In genomic region chr17:51221075-51221474, GRCm38 (mm10) we compare ENCODE assay signal across 14 mouse cellular contexts. TPM values are rescaled to one million over a fixed set of nuclear protein-coding genes. Genes with fewer than 3 reads are reported as not detected.
A peak's percentile ranks its signal among the peaks of the same experiment; 100 is the strongest.
DNase-seq lines count a peak whose midpoint lies in the region; TF ChIP-seq lines count a peak whose summit lies in the region.
"Had no signal": no experiment of that assay in that cellular context is flagged by ENCODE, and none has a peak within 500 bp of the region (broad histone marks: within the 10 kb centered on the region; RNA-seq: fewer than 3 reads in every experiment).

No protein-coding gene starts in this region.

- no peak for TF ChIP-seq CTCF in gastrocnemius, adult 2 months (IDR thresholded peaks at IDR 0.05)

- intact Hi-C loops in gastrocnemius, adult 2 months (cut with DNase I) = no loop called here

- H3K4me3 ChIP-seq in gastrocnemius, adult 2 months = 0 out of 2 replicates have a peak overlapping the region, but pooled peaks have one; percentile 9
- H3K4me3 ChIP-seq: forebrain, embryonic 12.5 days; hindbrain, embryonic 13.5 days; liver, embryonic 15.5 days; myocyte had no signal

- H3K27ac ChIP-seq in gastrocnemius, adult 2 months = no peak overlapping the region
- H3K27ac ChIP-seq: forebrain, embryonic 12.5 days; hindbrain, embryonic 13.5 days; liver, embryonic 15.5 days had no signal

- no peak for DNase-seq in gastrocnemius, adult 2 months
- no peak for DNase-seq in gastrocnemius, postnatal 4 days (ENCODE audit: low spot score in 2 of 2)
- DNase-seq in layer of hippocampus, adult 11-12 months (ENCODE audit: low spot score) = peak; percentile 15
- DNase-seq in layer of hippocampus, postnatal 36 days = no peak
- peak; percentile 22 to 39 for DNase-seq in spleen, postnatal 36 days (ENCODE audit: low spot score in 2 of 2)
- DNase-seq in spleen, adult 12 weeks (ENCODE audit: low spot score) = no peak
- DNase-seq in natural killer cell, adult 2 months (ENCODE audit: low spot score in 2 of 2) = peak; percentile 5 to 26
- no peak for DNase-seq in cerebellum, adult 9-11 months
- DNase-seq: cerebellum, adult 8-10 months; embryo, embryonic 11 days had no signal

RNA-seq across cellular contexts. Expression of gene Tbc1d5, which starts 41.9 kb away (rescaled TPM):
- 1 to 10 TPM; 8.9 to 9.0 TPM for total RNA-seq in gastrocnemius, adult 2 months (2021)
- 10 to 100 TPM; 15.2 to 15.8 TPM for total RNA-seq in gastrocnemius, postnatal 4 days (2021)
- 10 to 100 TPM; 24.9 to 27.8 TPM for total RNA-seq in layer of hippocampus, postnatal 36 days (2021)

Comparison
In these comparisons a context has a peak if more than half of its experiments do, and no peak if none do; other contexts are left out.
1. DNase-seq: peak in layer of hippocampus, adult 11-12 months (single experiment), spleen, postnatal 36 days (2 of 2) and natural killer cell, adult 2 months (2 of 2); none in gastrocnemius, adult 2 months (single experiment), gastrocnemius, postnatal 4 days (0 of 2), layer of hippocampus, postnatal 36 days (0 of 2), spleen, adult 12 weeks (single experiment) and cerebellum, adult 9-11 months (single experiment).